Mouse (Mus musculus) limb, embryonic 13.5 days (tissue): ENCODE results near the gene Tshb. TPM values are rescaled to one million over a fixed set of nuclear protein-coding genes. Genes with fewer than 3 reads are reported as not detected.

Experiments
- ATAC-seq: fragments of 200-750 bp; cut with Nextera tagmentation; 2 replicates; pipeline ENCODE4 v1.8.0; 2017; ENCODE audit warnings: low read depth, moderate number of reproducible peaks, moderate TSS enrichment; ENCODE audit not compliant: low FRiP score
- H3K27ac ChIP-seq: fragments of 300-500 bp; sonication (generic); 2 replicates; pipeline ENCODE4 v1.5.1; 2015; ENCODE audit warnings: inconsistent platforms, mild to moderate bottlenecking, moderate library complexity
- H3K27me3 ChIP-seq: fragments of 300-500 bp; sonication (generic); 2 replicates; pipeline ENCODE4 v1.6.1; 2015; ENCODE audit warnings: mild to moderate bottlenecking, inconsistent platforms
- H3K36me3 ChIP-seq: fragments of 300-500 bp; sonication (generic); 2 replicates; pipeline ENCODE4 v1.6.1; 2015; ENCODE audit warnings: inconsistent platforms, mild to moderate bottlenecking, moderate library complexity
- H3K4me1 ChIP-seq: fragments of 300-500 bp; sonication (generic); 2 replicates; pipeline ENCODE4 v1.6.1; 2015; ENCODE audit warnings: inconsistent platforms
- H3K4me2 ChIP-seq: fragments of 300-500 bp; sonication (generic); replicated peaks from 2 replicates; pipeline ENCODE4 v1.6.1; 2015; ENCODE audit warnings: inconsistent platforms, mild to moderate bottlenecking, moderate library complexity
- H3K4me3 ChIP-seq: fragments of 300-500 bp; sonication (generic); 2 replicates; pipeline ENCODE4 v1.5.1; 2015; ENCODE audit warnings: moderate library complexity, mild to moderate bottlenecking, inconsistent platforms
- H3K9ac ChIP-seq: fragments of 300-500 bp; sonication (generic); 2 replicates; pipeline ENCODE4 v1.6.1; 2015; ENCODE audit warnings: mild to moderate bottlenecking, inconsistent platforms
- H3K9me3 ChIP-seq: fragments of 300-500 bp; sonication (generic); 2 replicates; pipeline ENCODE4 v1.6.1; 2016; ENCODE audit warnings: inconsistent platforms
- WGBS: fragments of 180-500 bp; shearing (Covaris S2); methylation state at CpG from one replicate; pipeline ENCODE4 v1.1.7; 2015; 5-methylcytosine and 5-hydroxymethylcytosine counted together
- polyA plus RNA-seq: library from polyadenylated mRNA; unstranded; fragments of >200 nt; fragmentation: Nextera tagmentation; extraction: Ambion mirVana; gene quantifications from 2 replicates; pipeline ENCODE4 v1.2.1, GENCODE M21; 2015

Gene Tshb
- polyA plus RNA-seq, 1 experiment from 2014 or later, result 0.09 TPM

GRCm38 (mm10) chr3:102735638-102736037 lies 46.9 kb downstream of the Tshb start:
- Histone ChIP-seq H3K36me3 (no peaks in the 10 kb centered on the region), H3K4me3 (peak overlapping the region; percentile 75), H3K4me1 (peaks cover 24% of the 10 kb centered on the region), H3K27me3 (no peaks in the 10 kb centered on the region), H3K9ac (peak overlapping the region; percentile 73), H3K9me3 (no peaks in the 10 kb centered on the region), H3K27ac (no peak overlapping the region), H3K4me2 (peak overlapping the region; percentile 89)
- no peak for ATAC-seq
- 59% methylated on average over 6 of the region's 6 CpGs for WGBS

DNA sequence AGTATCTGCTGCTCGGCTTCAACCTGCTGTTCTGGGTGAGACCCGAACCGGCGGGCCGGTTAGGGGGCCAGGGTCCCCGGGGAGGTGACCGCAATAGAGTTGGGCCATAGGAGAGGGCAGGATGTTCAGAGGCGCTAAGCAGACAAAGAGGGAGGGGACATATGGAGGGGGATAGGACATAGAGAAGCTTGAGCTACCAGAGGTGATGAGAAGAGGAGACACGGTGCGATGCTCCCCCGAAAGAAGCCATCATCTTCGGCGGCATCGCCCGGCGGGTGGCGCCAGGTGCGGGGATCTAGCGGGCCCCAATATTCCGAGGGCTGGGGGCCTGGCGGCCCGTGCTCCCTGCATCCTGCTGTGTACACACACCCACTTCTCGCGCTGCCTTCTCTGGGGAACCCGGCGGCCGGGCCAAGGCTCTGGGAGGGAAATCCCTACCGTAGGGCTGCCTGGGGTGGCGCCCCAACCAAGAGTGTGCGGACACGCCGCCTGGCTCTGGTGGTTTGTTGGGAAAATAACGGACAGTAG lies 47.4 kb downstream of the Tshb start:
- H3K36me3 ChIP-seq, result no peaks in the 10 kb centered on the region
- H3K27me3 ChIP-seq, result no peaks in the 10 kb centered on the region
- H3K27ac ChIP-seq, result no peak overlapping the region
- H3K9me3 ChIP-seq, result no peaks in the 10 kb centered on the region
- peak overlapping the region; percentile 89 for H3K4me2 ChIP-seq
- ATAC-seq, result peak; percentile 62
- peak overlapping the region; percentile 73 for H3K9ac ChIP-seq
- peak overlapping the region; percentile 75 for H3K4me3 ChIP-seq
- under 1% methylated on average over 33 of the region's 33 CpGs for WGBS
- peaks cover 24% of the 10 kb centered on the region for H3K4me1 ChIP-seq

GRCm38 (mm10) chr3:102734313-102735030 lies 48.0 kb downstream of the Tshb start, which contains the start of gene Tspan2:
Tspan2 (plus strand) TSS chr3:102734529.
- Histone ChIP-seq H3K9me3 (no peaks in the 10 kb centered on the region), H3K4me2 (peak within 1 kb of the TSS; percentile 89), H3K4me3 (peak within 1 kb of the TSS; percentile 75), H3K9ac (peak within 1 kb of the TSS; percentile 73), H3K36me3 (no peaks in the 10 kb centered on the region), H3K27me3 (no peaks in the 10 kb centered on the region), H3K4me1 (peaks cover 24% of the 10 kb centered on the region), H3K27ac (no peak within 1 kb of the TSS)
- ATAC-seq, result peak; percentile 71
- WGBS, result under 1% methylated on average over 54 of the region's 54 CpGs

GRCm38 (mm10) chr3:102733936-102734312 lies 48.6 kb downstream of the Tshb start:
- 24% methylated on average over 6 of the region's 6 CpGs for WGBS
- Histone ChIP-seq H3K9me3 (no peaks in the 10 kb centered on the region), H3K4me2 (peak overlapping the region; percentile 89), H3K4me3 (peak overlapping the region; percentile 75), H3K27ac (no peak overlapping the region), H3K9ac (peak overlapping the region; percentile 73), H3K36me3 (no peaks in the 10 kb centered on the region), H3K4me1 (peaks cover 24% of the 10 kb centered on the region), H3K27me3 (no peaks in the 10 kb centered on the region)
- ATAC-seq, result no peak

DNA sequence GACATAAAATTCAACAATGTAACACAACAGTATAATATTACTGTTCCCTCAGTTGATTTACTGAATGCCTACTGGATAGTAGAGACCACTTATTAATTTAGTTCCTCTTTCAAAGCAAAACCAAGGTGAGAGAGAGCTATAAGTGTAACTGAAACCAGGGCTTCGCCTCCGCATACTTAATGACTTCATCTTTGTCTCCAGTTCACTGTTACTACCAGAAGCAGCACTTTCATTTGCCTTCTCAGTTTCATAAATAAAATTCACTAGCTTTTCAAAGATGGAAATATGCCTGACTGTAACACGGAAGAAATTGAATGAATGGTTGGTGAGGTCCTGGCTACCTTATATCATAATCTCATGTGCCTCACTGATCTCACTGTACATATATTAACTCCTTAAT lies 49.5 kb downstream of the Tshb start:
- WGBS, result 89% methylated on average over 3 of the region's 3 CpGs
- H3K36me3 ChIP-seq, result no peaks in the 10 kb centered on the region

DNA sequence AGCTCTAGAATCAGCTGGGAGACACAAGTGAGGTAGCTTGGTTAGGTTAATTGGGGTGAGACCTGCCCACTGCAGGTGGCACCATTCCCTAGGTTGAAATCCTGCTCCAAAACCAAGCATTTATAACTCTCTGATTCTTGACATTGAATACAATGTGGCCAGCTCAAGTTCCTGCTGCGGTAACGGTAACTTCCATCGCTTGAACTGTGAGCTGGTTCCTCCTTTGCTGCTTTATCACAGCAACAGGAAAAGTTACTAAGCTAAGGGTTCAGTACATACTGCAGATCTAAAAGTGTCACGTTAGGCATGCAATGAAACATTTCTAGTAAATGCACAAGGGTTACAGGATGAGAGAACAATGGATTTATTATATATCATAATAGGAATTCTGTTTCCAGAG lies 49.9 kb downstream of the Tshb start:
- no peak overlapping the region for H3K4me3 ChIP-seq
- ATAC-seq, result no peak
- no peak overlapping the region for H3K4me2 ChIP-seq
- no peaks in the 10 kb centered on the region for H3K27me3 ChIP-seq
- 89% methylated on average over 4 of the region's 4 CpGs for WGBS
- H3K9me3 ChIP-seq, result no peaks in the 10 kb centered on the region
- peaks cover 17% of the 10 kb centered on the region for H3K4me1 ChIP-seq
- H3K9ac ChIP-seq, result no peak overlapping the region
- H3K27ac ChIP-seq, result no peak overlapping the region
- H3K36me3 ChIP-seq, result no peaks in the 10 kb centered on the region

More for the DNA sequence above, 49.5 kb downstream of the Tshb start:
- Histone ChIP-seq H3K27me3 (no peaks in the 10 kb centered on the region), H3K4me2 (no peak overlapping the region), H3K27ac (no peak overlapping the region), H3K9ac (no peak overlapping the region), H3K9me3 (no peaks in the 10 kb centered on the region), H3K4me3 (no peak overlapping the region), H3K4me1 (peaks cover 21% of the 10 kb centered on the region)
- no peak for ATAC-seq

GRCm38 (mm10) chr3:102731112-102731511 lies 51.4 kb downstream of the Tshb start:
- Histone ChIP-seq H3K4me3 (no peak overlapping the region), H3K27ac (no peak overlapping the region), H3K9ac (no peak overlapping the region), H3K9me3 (no peaks in the 10 kb centered on the region), H3K27me3 (no peaks in the 10 kb centered on the region), H3K36me3 (no peaks in the 10 kb centered on the region), H3K4me2 (no peak overlapping the region), H3K4me1 (peaks cover 15% of the 10 kb centered on the region)
- no peak for ATAC-seq
- WGBS, result 72% methylated on average over 3 of the region's 3 CpGs

GRCm38 (mm10) chr3:102729416-102729815 lies 53.1 kb downstream of the Tshb start:
- peaks cover 13% of the 10 kb centered on the region for H3K4me1 ChIP-seq
- ATAC-seq, result no peak
- H3K9me3 ChIP-seq, result no peaks in the 10 kb centered on the region
- 65% methylated on average over 5 of the region's 5 CpGs for WGBS
- H3K4me3 ChIP-seq, result no peak overlapping the region
- no peak overlapping the region for H3K4me2 ChIP-seq
- H3K9ac ChIP-seq, result no peak overlapping the region
- no peaks in the 10 kb centered on the region for H3K27me3 ChIP-seq
- H3K36me3 ChIP-seq, result no peaks in the 10 kb centered on the region
- H3K27ac ChIP-seq, result no peak overlapping the region

Other genes starting within 250 kb of the Tshb start
- gene Tspan2, start 48.2 kb downstream of the Tshb start, polyA plus RNA-seq, result 4.4 and 5.1 TPM in 2 replicates
- not detected in 2 replicates for gene Sycp1, start 153.4 kb upstream of the Tshb start, polyA plus RNA-seq
- gene Nr1h5, start 181.4 kb upstream of the Tshb start, polyA plus RNA-seq, result not detected in 2 replicates
- 56.1 and 60.1 TPM in 2 replicates for gene Sike1, start 213.0 kb upstream of the Tshb start, polyA plus RNA-seq
- gene Csde1, start 237.7 kb upstream of the Tshb start, polyA plus RNA-seq, result 388 and 411 TPM in 2 replicates